Mouse (Mus musculus) layer of hippocampus, postnatal 10 days (tissue): ENCODE measurements around the gene Btn2a2. TPM values are rescaled to one million over a fixed set of nuclear protein-coding genes. Genes with fewer than 3 reads are reported as not detected.

Experiments used
- DNase-seq, 2 experiments: peaks; one replicate each; pipeline ENCODE4 v3.0.0; 2021; ENCODE audit warnings: low spot score in 2 of 2
- total RNA-seq, 2 experiments: library from RNA; stranded (reverse); gene quantifications; 2 replicates each; pipeline ENCODE4 v1.2.3; 2021

Gene Btn2a2
- total RNA-seq, 2 experiments from 2014 or later, result 0.53 to 0.58 TPM

DNA sequence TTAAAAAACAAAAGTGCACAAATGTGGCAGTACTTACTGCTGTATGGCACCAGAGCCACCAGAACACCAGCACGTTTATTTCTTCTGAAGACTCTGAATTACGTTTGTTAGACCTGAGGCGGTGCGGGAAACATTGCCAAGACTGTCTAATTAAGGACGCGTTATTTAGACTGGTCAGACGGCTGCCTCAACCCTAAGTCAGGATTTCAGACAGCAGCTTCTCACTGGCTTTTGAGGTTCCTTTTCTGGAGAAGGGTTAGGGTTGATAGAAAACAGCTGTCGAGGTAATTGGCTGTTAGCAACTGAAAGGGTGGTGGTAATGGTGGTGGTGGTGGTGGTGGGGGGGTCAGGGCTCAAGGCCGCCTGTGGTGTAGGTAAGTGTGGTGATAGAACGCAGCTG lies 10.0 kb upstream of the Btn2a2 start:
- DNase-seq, result no peak

DNA sequence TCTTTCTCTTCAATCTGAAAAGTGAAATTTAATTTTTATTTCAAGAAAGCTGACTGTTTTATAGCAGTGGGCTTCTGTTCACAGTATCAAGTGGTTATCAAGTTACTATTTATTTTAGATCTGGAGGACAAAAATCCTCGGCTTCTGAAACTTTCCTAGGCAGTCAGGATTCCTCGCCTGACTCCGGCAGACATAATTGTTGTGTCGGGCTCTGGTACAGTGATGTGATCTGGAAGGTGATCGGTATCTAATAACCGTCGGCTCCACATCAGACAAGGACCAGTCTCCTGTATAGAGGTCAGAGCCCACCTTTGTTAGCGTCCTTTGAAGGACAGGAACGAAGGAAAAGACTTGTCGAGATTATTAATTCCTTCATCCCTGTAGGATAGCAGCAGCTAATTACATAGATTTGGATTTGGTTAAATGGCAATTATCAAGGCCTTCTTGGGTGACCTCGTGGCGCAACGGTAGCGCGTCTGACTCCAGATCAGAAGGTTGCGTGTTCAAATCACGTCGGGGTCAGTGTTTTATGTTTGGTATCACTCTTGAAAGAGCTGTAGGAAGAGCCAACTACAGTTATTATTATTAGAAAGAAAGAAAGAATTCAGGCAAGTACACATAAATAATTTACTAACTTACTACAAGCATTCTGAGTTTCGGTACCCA lies 9.1 kb upstream of the Btn2a2 start:
- peak; percentile 36 to 62 for DNase-seq

DNA sequence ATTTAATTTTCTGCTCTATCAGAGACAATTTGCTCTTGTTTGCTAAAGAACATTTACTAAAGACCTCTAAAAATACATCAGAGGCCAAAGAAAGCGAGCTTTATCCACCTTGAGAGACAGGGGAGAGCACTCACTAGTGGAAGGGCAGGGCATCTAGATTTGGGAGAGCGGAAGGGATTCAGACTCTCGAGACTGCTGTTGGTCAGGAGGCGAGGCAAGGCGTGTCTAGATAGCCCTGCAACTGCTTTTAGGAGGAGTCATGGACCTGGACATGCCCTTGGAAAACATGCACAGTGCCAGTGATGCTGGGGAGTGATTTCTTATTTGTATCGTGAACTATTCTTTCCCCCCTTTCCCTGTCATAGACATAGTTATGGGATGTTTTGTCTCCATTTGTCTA lies 6.9 kb upstream of the Btn2a2 start:
- DNase-seq, result no peak

DNA sequence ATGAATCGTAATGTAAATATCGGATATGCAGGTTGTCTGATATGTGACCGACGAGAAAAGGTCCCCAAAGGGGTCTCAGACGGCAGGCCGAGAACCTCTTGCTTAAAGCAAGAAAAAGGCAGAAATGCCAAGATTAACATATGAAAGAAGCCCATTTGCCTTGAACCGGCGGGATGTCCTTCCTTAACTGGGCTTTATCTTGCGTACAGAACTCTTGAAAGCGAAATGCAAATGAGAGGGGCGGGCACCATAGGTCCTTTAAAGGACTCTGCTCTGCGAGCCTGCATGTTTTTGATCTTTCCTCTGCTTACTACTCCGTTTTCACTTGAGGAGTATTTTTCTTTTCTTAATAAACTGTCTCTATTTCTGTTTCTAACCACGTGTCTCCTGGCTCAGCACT lies 3.3 kb upstream of the Btn2a2 start:
- DNase-seq, result no peak

DNA sequence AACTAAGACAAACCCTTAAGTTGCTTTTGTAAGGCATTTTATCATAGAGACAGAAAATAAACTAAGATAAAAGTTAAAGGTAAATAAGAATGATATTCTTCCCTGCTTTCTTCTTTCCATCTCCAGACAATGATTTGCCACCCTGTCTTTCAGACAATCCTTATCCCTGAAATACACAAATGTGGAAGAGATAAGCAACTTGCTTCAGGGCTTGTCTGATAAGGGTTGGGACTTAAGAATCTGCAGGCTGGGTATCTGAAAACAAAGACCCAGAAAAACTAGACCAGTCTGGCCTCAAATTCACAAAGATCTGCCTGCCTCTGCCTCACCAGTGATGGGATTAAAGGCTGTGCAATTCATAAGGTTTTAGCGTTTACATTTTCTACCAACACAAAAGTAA lies 2.6 kb upstream of the Btn2a2 start:
- DNase-seq, result no peak

DNA sequence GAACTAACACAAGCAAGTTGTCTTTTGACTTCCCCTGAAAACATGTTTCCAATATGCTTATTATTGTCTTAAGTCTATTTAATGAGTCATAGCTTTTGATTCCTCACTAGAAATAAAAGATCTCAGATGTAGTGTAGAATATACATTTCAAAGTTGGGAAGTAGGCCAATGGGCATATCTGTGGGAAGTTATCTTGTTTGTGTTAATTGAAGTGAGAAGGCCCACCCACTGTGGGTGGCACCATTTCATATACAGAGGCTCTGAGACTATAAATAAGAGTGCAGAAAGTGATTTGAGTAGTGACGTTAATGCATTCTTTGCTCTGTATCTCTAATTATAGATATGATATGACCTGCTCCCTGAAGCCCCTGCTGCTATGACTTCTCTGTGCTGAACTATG lies 2.2 kb upstream of the Btn2a2 start:
- no peak for DNase-seq

DNA sequence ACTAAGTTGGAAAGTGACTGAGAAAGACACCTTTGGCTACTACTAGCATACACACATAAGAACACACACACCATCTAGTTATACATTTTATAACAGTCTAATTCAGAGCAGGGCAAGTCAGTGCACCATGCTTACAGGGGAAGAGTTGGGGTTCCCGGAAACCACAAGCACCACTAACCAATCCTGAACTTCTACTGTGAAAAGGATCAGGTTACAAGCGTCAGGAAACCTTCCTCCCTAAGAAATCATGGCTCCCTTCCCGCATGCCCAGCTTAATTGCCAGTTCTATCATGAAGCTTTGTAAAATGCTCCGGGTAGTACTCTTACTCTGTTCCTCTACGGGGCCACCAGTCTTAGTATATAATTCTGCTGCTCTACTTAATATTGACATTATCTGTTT lies 3.4 kb downstream of the Btn2a2 start:
- no peak for DNase-seq

DNA sequence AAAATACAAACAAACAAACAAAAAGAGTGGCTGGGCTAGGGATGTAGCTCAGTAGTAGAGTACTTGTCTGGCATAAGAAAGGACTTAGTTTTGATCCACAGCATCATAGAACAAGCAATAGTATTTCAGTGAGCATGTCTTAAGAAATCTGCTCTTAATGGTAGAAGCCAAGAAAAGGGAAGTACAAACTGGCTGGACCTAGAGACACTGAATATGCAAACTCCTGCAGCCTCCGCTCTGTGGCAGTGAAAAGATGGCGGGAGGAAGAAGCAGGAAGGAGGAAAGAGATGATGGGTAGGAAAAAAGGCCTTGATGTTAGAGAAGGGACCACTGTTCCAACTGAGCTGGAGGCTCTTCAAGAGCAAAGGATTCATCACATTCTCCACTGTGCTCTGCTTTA lies 5.5 kb downstream of the Btn2a2 start:
- no peak for DNase-seq

DNA sequence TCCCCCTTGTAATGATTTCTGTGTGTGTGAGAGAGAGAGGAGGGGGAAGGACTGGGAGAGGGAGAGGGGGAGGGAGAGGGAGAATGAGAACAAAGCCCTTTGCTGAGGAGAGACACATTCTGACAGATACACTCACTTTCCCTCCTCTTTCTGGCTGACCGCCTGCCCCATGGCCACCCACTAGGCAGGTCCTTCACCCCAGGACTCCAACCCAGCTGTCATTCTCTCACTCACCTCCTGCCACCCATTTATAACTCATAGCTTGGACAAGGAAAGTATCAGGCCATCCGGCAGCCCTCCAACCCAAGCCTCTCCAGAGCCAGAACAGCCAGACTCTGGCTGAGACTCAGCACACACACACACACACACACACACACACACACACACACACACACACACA lies 13.0 kb downstream of the Btn2a2 start:
- peak; percentile 20 to 43 for DNase-seq

DNA sequence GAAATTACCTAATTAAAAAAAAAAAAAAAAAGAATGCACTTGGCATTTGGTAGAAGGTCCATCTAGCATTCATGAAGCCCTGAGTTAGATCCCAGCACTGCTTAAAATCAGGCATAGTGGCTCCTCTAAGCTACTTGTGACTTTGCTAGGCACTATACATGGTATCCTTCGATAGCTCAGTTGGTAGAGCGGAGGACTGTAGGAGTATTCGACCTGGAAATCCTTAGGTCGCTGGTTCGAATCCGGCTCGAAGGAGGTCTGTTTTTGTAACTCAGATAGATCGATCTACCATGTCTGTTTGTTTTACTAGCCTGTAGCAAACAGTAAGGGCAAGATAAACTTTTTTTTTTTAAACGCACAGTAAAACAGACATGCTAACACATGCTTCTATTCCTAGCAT lies 21.7 kb downstream of the Btn2a2 start:
- DNase-seq, result peak; percentile 46 to 80

DNA sequence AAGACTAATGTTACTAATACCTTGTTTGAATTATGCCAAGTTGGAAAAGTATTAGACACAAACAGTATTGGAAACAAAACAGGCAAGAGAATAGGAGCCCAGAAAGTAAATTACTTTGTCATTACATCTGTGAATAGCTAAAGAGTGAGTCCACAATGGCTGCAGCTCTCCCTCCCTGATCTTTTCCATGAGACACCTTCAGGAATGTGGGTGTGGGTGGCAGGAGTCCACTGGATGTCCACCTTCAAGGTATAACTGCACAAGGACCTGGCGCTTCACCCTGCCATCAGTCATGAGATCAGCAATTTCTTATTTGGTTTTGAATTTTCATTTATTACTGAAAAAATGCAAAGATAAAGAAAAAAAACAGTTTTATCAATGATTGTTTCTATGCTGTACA lies 22.4 kb downstream of the Btn2a2 start:
- DNase-seq, result no peak

DNA sequence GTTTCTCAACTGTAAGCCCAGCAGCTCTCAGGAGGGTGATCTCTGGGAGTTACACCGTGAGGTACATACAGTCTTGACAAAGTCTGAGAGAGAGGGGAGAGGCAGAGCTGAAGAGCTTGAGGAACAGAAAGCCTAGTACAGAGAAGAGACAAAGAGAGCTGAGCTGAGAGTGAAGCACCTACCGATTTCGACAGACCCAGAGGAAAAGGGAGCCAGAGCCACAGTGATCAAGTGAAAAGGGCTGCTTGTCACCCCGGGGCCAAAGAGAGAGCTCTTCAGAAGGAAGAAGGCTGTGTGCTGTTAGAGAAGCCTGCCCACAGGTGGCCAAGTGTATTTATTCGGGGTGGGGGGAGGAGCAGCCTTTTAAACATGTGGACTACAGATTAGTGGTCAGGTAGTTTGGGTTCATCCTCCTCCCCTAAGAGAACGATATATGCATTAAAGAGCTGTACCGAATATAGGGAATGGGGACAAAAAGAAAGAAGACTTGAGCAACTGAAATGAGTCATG lies 23.0 kb downstream of the Btn2a2 start, which contains the start of gene Btn1a1:
Gene Btn1a1, minus strand, starts transcription at position 302 of the 510 bp plus-strand sequence.
- DNase-seq, result no peak

DNA sequence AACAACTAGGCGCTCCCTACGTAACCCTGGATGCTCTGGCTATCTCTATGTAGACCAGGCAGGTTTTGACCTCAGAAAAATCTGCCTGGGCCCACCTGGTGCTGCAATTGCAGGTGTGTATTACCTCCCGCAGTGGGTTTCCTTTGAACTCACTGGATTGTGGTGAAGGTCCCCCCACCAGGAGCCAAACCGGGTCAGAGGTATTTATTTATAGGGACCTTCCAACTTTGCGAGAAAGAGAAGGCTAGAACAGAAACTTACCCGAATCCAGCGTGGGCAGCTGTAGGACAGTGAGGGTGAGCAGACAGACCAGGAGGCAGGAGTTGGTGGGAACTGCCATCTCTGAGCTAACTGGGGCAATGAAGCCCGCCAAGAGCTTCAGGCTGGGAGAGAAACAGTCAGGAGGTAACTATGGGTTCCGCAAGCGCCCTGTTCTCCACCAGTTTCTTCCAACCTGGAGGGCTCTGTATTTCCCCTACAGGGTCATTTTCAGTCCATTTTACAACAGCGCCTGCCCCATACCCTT lies 23.8 kb downstream of the Btn2a2 start:
- DNase-seq, result no peak

DNA sequence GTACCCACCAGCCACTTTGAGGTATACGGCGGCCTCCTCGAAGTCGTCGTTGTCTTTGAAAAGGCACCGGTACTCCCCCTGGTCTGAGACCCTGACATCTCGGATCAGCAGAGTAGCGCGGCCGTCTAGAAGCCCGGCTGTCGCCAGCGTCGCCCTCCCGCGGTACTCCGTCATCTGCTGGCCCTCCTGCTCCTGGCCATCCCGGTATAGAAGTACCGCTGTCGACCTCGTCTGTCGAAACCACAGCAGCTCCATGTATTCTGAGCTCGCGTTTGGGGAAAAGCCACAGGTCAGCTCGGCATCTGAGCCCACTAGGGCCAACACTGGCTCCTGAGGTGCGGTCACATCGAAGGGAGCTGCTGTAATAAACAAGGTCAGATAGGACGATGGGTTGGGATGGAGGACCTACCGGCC lies 24.4 kb downstream of the Btn2a2 start:
- peak in 1 of 2 experiments; percentile 33 for DNase-seq

DNA sequence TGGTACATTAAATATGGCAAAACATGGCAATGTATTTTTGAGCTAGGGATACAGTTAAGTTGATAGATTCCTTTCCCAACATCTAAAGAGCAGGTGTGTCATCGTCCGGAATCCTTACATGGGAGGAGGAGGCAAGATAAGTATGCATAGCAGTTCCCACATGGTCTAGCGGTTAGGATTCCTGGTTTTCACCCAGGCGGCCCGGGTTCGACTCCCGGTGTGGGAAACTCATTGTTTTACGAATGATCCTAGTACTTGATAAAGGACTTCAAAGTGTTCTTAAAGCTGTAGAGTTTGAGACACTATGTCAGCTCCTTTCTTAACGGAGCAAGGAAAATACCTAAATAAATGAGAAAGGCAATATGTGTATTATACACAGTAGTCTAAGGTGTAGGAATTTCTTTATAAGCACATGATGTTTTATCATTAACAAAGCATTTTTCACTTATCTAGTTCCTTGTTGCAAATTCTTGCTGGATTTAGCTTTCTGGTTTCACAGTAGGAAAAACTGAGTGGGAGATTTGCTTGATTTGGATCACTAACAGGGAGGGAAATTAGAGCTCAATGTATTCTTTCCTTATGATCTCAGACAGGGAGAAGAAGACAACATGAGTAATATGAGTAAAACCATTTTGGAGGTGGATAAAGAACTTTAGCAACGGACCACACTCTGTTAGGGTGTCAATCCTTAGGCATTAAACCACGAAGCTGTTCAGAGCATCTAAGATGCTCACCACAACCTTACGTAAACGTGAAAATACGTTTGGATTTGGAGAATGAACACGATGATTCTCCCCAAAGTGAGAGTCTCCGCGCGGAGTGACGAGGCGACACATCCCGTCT lies 25.1 kb downstream of the Btn2a2 start:
- peak; percentile 73 to 87 for DNase-seq

DNA sequence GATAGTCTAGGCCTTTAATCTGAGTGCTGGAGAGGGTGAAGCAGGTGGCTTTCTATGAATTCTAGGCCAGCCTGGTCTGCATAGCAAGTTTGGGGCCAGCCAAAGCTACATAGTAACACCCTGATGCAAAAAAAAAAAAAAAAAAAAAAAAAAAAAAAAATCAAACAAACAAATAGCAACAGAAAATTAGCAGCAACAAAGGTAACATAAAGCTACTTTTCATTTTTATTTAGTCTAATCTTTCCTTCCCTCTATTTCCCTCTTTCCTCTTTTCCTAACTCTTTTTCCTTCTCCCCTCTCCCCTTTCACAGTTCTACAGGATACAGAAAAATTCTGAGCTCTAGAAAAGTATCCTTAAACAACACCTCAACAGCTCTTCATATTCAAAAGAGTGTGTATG lies 26.0 kb downstream of the Btn2a2 start:
- no peak for DNase-seq

DNA sequence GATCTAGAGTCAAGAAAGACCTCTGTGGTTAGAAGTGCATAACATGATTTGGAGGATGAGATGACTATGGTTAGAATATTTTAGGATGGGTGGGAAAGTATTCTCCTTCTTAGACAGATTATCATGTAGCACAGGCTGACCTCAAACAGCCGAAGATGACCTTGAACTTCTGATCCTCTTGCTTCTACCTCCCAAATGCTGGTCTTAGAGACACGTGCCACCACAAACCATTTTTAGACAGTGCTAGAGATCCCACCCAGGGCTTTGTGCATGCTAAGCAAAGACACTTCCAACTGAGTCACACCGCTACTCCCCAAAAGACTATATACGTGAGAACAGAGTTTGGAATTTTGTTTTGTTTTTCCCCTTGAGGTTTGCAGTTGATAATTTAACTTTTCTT lies 26.6 kb downstream of the Btn2a2 start:
- DNase-seq, result no peak

DNA sequence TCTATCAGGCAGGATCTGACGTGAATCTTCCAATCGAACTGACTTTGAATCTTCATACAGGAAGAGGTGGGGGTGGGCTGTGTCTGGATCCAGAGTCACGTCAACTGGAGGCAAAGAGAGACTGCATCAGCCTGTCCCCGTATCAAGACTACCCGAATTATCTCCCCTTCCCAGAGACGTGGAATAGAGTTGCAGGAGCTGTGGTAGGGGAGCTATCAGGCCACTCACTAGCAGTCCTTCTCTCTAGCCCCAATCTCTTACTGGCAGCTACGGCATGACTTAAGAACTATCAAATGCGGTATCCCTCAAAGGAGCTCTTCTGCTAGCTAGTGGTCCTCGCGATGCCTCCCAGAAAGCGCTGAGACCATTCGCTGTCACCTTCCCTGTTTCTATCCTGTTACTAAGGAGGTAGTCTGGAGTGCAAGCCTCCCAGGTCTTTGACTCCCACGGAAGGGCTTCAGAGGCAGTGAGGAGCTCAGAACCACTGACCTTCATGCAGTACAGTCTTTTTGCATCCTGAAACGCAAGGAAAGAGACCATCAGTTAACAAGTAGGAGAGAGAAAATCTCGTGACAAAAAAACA lies 29.3 kb downstream of the Btn2a2 start:
- no peak for DNase-seq

DNA sequence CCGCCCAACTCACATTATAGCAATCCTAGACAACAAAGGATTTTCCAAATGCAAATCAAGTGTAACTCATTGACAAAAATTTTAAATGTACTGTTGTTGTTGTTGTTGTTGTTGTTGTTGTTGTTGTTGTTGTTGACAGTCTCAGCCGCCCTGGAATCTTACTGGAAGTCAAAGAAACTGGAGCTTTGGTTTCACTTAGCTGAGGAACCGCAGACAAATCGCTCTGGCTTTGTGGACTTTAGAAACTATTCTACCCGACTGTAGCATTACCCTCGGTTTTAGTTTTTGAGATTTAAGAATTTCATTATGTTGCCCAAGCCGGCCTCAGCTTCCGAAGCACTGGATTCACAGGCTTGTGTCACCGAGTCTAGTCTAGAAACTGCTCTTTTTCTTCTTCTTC lies 34.7 kb downstream of the Btn2a2 start:
- no peak for DNase-seq

DNA sequence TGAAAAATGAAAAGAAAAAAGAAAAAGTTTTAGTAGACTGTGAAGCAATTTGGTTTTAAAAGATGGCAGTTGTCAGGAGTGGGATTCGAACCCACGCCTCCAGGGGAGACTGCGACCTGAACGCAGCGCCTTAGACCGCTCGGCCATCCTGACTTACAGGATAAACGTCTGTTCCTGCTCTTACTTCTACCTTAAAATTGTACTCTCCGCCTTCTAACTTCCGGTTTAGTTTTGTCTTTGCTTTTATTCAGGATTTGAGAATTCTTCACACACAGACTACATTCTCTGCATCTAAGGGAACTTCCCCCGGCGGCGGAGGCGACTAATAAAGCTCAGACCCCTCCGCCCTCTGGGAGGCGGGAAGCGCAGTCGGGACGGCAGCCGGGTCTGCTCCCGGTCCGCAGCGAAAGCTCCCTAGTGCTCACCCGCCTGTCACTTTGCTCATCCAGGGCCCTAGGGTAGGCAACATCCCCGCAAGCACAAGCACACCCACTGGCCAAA lies 35.2 kb downstream of the Btn2a2 start:
- peak; percentile 67 to 80 for DNase-seq

DNA sequence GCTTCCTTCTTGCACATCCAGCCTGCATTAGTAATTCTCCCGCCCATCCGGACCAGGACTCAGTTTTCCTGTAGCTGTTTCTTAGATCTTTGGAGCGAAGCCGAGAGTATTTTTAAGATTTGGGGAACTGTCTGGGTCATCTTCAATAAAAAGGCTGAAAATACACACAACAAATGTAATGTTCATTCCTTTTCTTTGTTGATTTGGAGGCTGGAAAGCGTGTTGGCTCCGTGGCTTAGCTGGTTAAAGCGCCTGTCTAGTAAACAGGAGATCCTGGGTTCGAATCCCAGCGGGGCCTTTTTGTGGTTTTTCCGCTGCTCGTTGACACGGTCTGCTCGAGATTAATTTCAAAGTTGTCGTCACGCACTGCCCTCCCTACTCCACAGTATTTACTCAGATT lies 38.3 kb downstream of the Btn2a2 start:
- peak; percentile 79 to 91 for DNase-seq
